Mouse (Mus musculus) MEL (cell line): Measurements from ENCODE around the gene Rftn1.

Experiments used
- CTCF ChIP-seq, 3 experiments: IDR thresholded peaks in 2 of 3; conservative IDR thresholded peaks in 1 of 3; 2 replicates each; pipeline ENCODE4 v1.5.1; 2011 to 2012; ENCODE audit warnings: low read length in 3 of 3, low read depth in 2 of 3, mild to moderate bottlenecking in 2 of 3, improper control_type of control experiment in 1 of 3, inconsistent platforms in 1 of 3, mixed read lengths in 1 of 3, moderate library complexity in 1 of 3; ENCODE audit not compliant: control insufficient read depth in 1 of 3, insufficient read depth in 1 of 3, poor library complexity in 1 of 3, severe bottlenecking in 1 of 3
- EP300 ChIP-seq, 2 experiments: IDR thresholded peaks; 2 replicates each; pipeline ENCODE4 v1.6.1; 2011; ENCODE audit warnings: improper control_type of control experiment in 2 of 2, low read length in 2 of 2, low read depth in 1 of 2, mild to moderate bottlenecking in 1 of 2
- MYC ChIP-seq: IDR thresholded peaks from 2 replicates; pipeline ENCODE4 v1.6.1; 2011; ENCODE audit warnings: low read depth, mild to moderate bottlenecking, low read length, improper control_type of control experiment, moderate library complexity

- no peak for TF ChIP-seq MYC
- no peak for TF ChIP-seq EP300 (IDR thresholded peaks at IDR 0.05; ENCODE audit: low read depth in 1 of 2, low read length in 2 of 2)
- TF ChIP-seq CTCF (IDR thresholded peaks at IDR 0.05 in 2 of 3, conservative IDR thresholded peaks at IDR 0.05 in 1 of 3; ENCODE audit: control insufficient read depth in 1 of 3, insufficient read depth in 1 of 3, low read depth in 2 of 3, low read length in 3 of 3, poor library complexity in 1 of 3, severe bottlenecking in 1 of 3), result no peak
Measured at GRCm38 (mm10) chr17:50135466-50135865, 55.0 kb downstream of the Rftn1 start.
